17 mouse cellular contexts compared by ENCODE assay signal in the genomic region with DNA sequence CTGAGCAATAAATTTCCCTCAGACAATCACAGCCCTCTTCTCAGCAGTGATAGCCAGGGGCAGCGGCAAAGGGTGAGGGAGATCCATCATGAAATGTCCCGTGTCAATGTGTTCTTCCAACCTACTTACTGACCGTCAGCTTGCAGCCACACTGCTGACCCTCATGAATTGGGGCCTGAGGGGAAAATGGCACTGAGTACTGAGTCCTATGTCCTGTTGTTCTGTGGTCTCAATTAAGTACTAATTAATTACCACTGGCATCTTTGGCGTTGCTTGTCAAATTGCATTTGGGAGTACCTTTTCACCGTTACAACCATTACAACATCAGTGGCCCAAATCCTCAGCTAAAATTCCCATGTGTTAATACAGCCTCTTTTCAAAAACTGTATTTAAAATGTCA.
"Had no signal": no experiment of that assay in that cellular context is flagged by ENCODE, and none has a peak within 500 bp of the region (broad histone marks: within the 10 kb centered on the region; RNA-seq: fewer than 3 reads in every experiment).

No protein-coding gene starts in this region.

- ATAC-seq: hindbrain, postnatal 0 days; intestine, embryonic 16.5 days had no signal

- DNase-seq: gastrocnemius, adult 2 months; gastrocnemius, postnatal 10 days; gastrocnemius, postnatal 25 days; heart, adult 18-20 months; heart, postnatal 14 days; heart, postnatal 36 days; kidney, adult 11 months; kidney, adult 2 months; kidney, adult 9 months; kidney, postnatal 14 days; kidney, postnatal 36 days; layer of hippocampus, adult 9-11 months; layer of hippocampus, postnatal 36 days; liver; liver, embryonic 13.5 days had no signal
